Mouse (Mus musculus): ENCODE measurements around the gene Fli1.

Fli1 gene

DNA sequence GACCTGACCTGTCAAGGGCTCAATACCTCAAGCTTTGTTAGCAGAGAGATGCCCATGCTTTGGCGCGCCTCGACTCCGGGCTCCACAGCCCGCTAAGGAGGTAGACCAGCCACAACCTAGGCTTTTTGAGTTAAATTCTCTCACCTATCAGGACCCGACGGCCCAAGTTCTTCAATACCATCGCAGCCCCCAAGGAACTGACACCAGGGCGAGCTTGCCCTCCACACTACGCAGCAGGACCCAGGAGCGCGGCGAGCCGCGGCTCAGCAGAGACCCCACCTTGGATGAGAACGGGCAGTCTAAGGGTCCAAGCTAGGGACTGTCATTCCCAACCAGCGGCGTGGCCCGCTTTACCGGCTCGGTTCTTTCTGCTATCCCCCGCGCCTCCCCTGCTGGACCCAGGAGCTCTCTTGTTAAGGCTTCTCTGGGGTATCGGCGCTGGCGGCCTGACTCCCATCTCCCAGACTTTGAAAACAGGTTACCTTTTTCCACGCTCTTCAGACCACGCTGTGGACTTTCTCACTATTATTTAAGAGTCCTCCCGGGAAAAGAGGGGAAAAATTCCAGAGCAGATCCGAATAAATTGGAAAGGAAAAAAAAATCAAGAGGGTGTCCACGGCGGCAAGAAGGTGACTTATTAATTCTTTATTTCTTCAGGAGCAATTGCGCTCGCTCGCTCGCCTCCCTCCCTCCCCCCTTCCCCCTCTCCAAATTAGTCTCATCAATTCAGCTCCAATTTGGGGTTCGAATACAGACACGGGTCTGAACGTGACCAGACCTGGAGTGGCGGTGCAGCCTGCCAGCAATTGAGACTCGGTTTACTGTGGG lies at the start of gene Fli1:
Fli1 (minus strand) TSS at position 650 of the 828 bp plus-strand sequence.
- DNase-seq (ENCODE audit: low read depth): no peak

DNA sequence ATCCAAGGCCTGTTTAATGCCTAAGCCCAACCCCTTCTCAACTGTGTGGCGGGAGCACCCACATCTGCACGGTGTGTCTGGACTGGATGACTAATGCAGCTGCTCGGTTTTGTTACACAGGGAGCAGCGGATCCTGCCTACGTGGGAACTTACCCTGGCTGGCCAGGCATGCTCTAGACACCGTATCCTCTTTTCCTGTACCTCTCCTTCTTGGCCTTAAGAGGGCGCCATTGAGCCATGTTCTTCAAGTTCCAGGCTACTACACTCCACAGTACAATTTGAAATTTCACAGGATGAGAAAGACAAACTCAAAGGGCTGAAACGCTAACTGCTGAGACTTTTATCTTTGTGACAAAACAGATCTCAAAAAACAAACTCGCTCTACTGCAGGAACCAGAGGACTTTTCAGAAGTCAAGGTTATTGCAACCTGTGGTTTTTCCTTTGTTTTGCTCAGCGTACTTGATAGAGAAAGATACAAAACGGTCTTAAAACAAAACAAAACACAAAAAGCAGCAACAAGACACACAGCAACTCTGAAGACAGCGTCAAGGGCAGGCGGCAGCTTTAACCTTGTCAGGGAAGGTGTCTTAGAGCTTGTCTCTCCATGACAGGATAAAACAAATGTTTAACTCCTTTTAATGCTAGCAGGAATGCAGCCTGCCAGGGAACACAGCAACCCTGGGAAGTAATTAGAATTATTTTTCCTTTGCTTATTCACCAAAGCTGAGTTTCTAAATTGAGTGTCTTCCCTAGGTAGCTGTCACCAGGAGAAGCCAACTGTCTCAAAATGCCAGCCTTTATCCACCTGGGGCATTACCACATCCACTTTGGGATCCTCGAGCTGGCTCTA lies 49.3 kb upstream of the Fli1 start:
- DNase-seq (ENCODE audit: low read depth): peak; percentile 65

DNA sequence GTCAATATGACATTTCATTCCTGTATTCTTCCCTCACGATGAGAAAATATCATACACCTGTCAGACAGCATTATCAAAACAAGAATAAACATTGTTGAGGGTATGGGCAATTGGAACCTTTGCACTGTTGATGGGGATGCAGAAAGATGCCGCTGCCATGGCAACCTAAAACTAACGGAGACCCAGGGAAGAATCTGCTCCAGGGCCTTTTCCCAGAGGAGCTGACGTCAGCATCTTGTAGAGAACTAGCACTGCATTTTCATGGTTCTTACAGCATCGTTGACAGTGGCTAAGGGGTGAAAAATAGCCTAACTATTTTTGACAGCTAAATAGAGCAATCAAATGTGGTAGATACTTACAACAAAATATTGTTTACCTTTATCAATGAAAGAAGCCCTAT lies 47.9 kb upstream of the Fli1 start:
- no peak for DNase-seq (ENCODE audit: low read depth)

DNA sequence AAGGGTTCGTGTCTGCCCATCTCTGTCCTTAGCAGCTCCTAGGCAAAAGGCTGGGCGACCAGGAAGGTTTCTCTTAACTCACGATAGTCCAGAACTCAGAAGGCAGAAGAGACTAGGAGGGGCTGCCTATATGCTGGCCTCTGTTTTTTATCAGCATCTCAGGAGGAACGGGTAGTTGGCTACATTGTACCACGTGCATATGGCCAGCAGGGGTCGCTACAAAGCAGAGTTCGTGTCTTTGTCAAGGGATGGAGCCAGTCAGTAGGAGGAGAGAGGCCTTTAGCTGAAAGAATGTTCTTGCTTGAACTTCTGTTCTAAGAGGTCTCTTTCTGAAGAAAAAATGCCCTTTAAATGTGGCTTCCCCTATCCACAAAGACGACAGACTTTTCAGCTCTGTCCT lies 47.2 kb upstream of the Fli1 start:
- peak; percentile 64 for DNase-seq (ENCODE audit: low read depth)

DNA sequence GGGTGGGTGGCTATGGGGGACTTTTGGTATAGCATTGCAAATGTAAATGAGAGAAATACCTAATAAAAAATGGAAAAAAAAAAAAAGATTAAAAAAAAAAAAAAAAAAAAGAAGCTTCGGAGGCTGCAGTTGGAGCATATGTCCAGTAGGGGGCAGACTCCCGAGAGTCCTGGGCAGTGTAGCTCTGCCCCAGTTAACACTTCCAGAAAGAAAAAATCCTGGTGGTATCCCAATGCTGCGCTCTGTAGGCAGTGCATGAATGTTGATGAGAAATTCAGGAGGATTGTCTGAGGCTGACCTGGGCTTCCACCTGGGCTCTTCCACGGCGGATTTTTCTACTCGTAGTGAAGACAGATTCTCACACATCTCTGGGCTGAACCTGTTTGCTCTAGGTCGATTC lies 42.7 kb upstream of the Fli1 start:
- DNase-seq (ENCODE audit: low read depth): no peak

DNA sequence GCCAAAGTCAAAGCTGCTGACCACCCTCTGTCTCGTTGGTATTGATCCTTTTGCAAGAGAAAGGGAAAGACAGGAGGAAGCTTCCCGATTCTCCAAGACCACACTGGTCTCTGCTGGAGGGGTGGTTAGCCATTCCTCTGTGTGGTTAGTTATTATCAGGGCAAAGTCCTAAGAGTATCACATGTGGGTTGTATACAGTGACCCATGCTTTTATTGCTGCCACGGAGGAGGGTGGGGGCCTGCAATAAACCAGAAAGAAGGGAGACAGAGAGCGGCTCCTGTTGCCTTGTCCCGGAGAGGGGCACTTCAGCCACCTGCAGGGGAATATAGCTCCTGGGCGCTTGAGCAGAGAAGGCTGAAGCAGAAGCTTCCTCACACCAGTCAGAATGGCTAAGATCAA lies 41.2 kb upstream of the Fli1 start:
- no peak for DNase-seq (ENCODE audit: low read depth)

DNA sequence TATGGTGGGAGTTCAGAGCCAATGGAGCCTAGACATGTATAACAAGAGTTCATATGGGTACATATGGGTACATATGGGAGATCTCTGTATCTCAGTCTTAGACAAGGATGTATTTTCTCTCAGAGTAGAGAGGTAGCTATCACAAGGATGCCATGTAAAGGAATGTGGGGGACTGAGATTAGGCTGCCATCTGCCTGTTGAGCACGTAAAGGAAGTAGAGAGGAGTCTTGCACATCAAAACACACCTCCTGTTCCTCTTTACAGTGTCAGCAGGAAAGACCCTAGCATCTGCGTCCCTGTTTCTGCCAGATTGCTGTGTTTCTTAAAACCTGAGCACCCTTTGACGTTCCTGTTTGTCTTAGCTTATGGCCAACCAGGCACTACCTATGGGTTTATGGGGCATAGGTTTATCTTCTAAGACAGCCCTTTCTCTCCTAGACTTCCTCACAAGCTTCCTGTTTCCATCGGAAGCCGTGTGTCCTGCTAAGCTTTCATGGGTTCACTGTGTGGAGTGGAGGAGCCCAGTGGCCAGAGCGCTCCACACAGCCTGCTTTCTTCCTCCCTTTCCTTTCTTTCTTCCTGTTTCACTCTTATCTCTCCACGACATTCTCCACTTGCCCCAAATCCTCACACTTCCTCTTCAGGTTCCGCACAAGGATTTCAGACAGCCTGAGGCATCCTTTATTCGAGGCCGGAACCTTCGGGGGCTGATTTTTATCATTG lies 39.4 kb upstream of the Fli1 start:
- no peak for DNase-seq (ENCODE audit: low read depth)

DNA sequence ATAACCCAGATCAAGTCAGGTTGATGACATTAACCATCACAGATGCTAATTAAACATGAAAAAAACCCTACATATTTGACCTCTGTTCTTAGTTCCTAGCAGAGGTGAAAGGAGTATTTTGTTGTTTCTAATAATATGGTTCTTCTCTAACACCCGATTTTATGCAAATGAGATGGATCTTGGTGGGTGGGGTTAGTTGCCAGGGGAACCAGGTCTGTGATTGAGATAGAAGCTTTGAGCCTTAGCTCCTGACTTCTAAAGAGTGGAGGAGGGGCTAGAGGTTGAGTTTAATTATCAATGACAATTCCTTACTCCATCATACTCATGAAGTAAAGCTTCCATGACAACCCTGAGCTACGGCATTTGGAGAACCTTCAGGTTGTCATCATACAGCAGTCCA lies 35.8 kb upstream of the Fli1 start:
- DNase-seq (ENCODE audit: low read depth): no peak

DNA sequence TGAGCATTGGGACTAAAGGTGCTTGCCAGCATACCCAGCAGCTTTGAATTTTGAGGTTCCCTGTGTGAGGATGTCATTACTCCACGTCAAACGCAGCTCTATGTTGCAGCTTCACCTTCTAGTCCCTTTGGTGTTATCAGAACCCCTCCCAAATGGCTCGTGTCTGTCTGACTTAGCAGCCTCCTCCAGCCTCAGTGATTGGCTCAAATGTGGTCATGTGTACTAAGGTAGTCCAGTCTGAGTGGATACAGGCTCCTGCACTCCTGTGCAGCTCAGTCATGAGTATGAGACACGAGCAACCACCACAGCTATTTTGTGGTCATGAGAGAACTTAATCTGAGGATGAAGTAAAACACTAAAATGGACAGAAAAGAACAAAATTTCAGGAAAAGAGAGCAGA lies 31.0 kb upstream of the Fli1 start:
- DNase-seq (ENCODE audit: low read depth): no peak

DNA sequence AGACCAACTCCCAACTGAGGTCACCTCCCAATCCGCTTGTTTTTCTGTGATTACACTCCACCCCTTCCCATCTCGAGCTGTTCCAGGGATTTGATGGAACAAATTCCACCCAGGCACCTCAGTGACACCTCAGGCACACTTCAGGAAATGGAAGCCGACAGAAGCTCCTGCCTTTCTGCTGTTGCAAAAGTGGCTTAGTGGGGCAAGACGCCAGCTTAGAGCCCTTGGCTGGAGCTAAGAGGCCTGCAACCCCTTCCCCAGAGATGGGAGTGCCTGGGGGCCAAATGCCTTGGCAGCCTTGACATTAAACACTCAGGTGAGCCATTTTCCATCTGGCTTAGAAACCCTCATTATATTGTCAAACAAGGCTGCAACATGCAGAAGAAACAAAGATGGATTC lies 29.0 kb upstream of the Fli1 start:
- no peak for DNase-seq (ENCODE audit: low read depth)

DNA sequence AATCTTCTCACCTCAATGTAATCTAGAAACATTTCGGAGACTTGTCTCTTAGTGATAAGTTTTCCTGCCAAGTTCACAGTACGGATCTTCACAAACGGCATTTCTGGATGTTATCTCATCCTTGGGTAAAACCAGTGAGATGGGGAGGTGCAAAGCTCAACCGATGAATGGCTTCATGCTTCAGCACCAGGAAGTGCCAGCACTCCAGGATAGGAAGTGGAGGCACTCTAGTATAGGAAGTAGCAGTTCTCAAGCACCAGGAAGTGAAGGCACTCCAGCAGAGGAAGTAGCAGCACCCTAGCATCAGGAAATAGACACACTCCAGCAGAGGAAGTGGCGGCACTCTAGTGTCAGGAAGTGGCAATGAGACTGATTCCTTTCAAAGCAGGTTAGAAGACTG lies 27.9 kb upstream of the Fli1 start:
- no peak for DNase-seq (ENCODE audit: low read depth)

DNA sequence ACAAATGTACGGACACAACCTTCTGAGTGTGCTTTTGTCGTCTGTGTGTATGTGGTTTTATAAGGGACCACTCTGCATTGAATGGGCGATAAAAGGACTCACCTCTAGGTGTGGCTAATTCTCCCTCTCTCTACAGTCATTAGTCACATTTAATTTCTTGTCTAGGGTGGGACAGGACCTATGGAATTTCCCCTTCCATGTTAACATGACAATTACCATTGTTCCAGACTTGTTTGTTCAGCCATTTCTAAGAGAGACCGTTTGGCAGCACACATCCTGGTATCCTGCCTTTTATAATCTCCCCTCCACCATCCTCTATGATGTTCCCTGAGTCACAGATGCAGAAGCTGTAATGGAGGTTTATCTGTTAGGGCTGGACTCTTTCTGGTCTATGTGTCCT lies 26.6 kb upstream of the Fli1 start:
- no peak for DNase-seq (ENCODE audit: low read depth)

DNA sequence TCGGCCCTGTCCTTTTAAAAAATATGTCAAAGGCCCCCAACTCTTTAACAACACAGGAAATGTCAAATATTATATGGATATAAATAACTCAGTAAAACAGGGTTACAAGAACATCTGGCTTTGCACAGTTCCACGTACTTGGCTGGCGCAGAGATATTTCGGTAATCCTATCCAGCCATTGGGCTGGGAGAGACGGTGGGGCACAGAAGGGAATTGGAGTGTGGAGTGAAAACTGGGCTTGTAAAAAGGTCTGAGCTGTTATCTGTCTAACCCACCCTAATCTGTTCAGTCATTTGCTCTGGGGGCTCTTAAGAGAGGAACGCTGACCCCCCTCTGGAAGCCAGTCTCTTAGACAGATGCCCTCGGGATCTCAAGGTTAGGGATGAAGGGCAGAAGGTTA lies 24.9 kb upstream of the Fli1 start:
- DNase-seq (ENCODE audit: low read depth): no peak

DNA sequence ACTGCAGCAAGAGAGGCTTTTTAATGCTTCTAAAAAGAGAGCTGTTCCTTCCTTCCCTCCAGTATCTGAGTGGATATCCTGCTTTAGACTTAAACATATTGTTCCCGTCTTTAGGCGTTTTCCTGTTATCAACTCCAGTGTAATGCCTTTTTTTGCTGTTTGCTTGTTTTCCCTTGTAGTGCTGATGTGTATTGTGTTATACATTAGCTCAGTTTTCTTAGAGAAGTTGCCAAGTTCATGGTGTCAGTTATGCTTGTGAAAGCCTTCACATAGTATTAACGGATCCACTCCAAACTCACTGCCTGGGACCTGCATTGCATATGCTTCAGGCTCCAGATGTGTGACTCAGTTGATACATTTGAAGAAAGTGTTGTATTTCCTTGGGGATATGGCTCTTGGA lies 22.6 kb upstream of the Fli1 start:
- DNase-seq (ENCODE audit: low read depth): no peak

DNA sequence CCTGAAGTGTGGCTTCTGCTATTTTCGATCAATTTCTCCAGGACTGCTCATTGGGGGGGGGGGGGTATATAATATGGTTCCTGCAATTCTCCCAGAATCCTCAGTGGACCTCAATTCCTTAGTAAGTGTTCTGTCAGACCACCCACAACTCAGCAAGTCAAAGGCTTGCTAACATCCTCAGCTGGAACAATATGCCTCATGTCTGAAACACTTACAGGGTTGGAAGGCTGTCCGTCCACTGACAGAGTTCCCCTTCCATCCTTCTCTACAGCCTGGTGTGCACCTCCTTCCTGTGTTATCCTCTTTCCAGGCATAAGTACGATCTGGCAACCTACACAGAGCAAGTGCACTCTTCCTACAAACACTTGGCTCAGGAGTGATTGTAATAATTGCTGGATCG lies 20.2 kb upstream of the Fli1 start:
- DNase-seq (ENCODE audit: low read depth): no peak

DNA sequence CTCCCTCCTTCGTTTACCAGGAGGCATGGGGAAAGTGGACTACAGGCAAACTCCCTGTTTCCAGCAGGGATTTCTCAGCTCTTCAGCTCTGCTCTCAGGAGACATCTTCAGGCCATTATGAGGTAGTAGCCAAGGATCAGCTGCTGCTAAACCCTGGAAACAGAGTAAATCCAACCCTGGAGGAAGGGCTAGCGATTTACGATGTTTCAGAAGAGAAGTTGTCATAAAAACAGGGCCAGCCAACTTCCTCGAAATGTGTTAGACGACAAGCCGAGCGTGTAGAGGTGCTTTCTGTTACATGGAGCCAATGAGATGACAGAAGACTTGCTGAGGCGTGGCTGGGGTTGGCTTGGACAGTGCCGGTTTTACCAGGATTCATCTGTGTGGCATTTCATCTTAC lies 19.7 kb upstream of the Fli1 start:
- DNase-seq (ENCODE audit: low read depth): no peak

DNA sequence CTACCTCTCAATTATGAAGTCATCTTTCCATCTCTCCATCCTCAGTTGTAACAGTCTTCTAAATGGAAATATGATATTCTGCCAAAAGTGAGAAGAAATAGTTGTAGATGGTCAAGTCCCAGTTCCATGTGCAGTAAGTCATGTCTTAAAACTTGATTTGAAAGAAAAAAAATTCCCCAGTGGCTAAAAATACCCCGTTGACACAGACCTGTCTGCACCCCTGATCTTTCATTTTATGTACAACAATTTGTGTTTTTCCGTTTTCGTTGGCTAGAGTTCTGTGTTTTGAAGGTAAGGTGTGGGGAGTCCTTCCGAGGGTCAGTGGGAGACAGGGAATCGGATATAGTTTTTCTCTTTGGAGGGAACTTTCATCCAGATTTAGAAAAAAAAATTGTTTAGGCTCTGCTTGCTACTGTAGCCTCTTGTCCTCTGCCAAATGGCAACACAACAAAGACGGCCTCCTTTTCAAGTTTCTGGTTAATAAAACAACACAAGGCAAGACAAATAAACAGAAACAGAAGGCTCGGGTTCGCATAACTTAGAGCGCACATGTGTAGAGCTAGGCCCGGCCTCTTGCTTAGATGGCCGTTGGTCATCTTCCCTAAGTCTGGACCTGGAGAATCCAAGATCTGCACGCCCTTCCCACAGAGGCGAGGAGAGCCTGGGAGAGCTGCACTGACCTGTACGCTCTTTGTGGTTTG lies 18.7 kb upstream of the Fli1 start:
- no peak for DNase-seq (ENCODE audit: low read depth)

DNA sequence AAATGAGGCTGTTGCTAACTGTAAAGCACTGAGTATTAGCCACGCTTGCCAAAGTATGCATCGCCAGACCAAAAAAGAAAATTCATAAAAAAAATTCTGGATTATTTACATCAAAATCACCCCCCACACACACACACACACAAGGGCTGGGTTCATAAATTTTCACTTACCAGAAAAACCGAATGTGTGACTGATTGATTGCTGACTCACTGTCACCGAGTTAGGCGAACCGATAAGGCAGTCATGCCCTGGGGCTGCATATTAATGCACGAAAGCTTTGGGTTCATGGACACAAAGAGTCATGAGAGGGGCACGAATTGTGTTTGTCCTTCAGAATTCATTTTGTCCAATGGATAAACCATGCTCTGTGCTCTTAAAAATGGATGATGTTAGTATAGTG lies 17.2 kb upstream of the Fli1 start:
- peak; percentile 36 for DNase-seq (ENCODE audit: low read depth)

DNA sequence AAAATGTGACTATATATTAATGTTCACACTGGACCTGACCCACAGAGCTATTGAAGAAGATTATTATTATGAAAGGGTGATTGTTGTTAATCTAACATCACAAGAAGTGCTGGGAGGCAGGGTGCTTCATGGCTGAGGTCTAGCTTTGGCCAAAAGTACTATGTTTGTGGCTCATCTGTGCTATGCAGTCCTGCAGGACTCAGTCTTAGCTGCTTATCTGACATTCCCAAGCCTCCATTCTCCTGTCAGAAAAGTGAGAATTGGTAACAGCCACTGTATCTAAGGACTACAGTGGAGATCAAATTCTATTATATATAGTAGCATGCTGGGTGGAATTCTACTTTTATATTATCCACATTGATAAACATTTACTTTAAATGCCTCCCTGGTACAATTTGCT lies 16.8 kb upstream of the Fli1 start:
- no peak for DNase-seq (ENCODE audit: low read depth)

DNA sequence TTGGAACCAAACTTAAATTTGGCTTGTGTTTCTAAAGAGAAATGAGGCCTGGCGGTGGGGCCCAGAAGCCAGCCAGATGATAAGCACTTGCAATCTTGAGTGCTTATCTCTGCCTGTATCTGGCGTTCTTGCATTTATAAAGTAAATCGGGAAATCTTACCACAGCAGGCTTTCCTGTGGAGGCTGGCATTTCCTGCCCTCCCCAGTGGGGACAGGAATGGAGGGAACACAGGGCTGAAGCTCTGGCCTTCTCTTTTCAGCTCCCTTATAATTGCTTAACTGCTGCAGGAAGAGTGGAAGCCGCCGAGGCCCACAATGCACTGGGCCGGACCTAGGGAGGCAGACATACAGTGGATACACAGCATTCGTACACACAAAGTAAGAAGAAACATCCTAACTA lies 13.7 kb upstream of the Fli1 start:
- no peak for DNase-seq (ENCODE audit: low read depth)

DNA sequence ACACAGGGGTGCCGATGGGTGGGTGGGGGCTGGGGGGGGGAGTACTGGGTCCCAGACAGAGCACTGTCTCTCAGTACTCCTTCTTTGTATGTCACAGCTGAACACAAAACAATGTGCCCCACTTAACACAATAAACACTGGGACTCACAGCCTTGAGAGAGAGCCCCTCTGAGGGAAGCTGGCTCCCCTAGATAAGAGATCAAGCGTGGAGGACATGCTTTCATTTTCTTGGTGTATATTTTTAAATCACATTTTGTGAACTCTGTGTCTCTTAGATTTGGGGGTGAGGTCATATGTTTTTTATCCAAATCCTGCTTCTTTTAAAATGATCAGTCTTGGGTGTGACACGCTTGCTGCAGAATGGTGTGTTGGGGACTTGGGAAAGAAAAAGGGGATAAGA lies 12.6 kb upstream of the Fli1 start:
- no peak for DNase-seq (ENCODE audit: low read depth)

DNA sequence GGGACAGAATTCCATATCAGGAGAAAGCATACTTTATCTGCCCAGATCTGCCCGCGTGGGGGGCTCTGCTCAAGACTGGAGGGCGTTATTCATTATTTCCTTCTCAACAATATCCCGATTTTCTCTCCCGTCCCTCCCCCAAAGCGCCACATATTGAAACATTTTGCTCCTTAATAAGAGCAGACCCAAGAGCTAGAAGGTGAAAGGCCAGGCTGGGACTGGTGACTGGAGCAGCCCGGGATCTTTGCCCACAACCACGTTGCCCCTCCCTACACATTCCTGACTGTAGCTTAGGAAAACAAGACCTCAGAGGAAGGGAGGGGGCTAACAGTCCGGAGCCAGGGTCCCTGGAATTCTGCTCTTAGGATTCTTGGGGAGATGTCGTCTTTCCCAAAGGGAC lies 7.9 kb upstream of the Fli1 start:
- DNase-seq (ENCODE audit: low read depth): no peak

Data from c-Kit-positive CD71-positive TER-119-negative erythroid progenitor cells, embryonic 14.5 days (primary cell).